Mouse (Mus musculus): Measurements from ENCODE around the gene Ddx31.

GRCm38 (mm10) chr2:28917518-28918361 lies 77.5 kb downstream of the Ddx31 start:
- TF ChIP-seq CTCF (IDR thresholded peaks at IDR 0.05; ENCODE audit: insufficient read depth, low read depth, low read length) (no peak), POLR2A (IDR thresholded peaks at IDR 0.05; ENCODE audit: insufficient read depth, low read depth, low read length) (no peak)
